Mouse (Mus musculus) embryonic facial prominence, embryonic 14.5 days (tissue): ENCODE data around the gene Pik3cd. TPM values are rescaled to one million over a fixed set of nuclear protein-coding genes. Genes with fewer than 3 reads are reported as not detected.
A peak's percentile ranks its signal among the peaks of the same experiment; 100 is the strongest.

ENCODE experiments used
- ATAC-seq: fragments of 200-750 bp; cut with Nextera tagmentation; 2 replicates; pipeline ENCODE4 v1.8.0; 2017; ENCODE audit warnings: low read depth, moderate number of reproducible peaks, moderate TSS enrichment
- DNase-seq: peaks from one replicate; pipeline ENCODE4 v3.0.0-alpha.2; 2015; ENCODE audit warnings: low spot score
- H3K27ac ChIP-seq: fragments of 300-500 bp; sonication (generic); replicated peaks from 2 replicates; pipeline ENCODE4 v1.5.1; 2014; ENCODE audit warnings: low read depth, mild to moderate bottlenecking, low read length, moderate library complexity
- H3K27me3 ChIP-seq: fragments of 300-500 bp; sonication (generic); replicated peaks from 2 replicates; pipeline ENCODE4 v1.6.1; 2014; ENCODE audit warnings: low read length; ENCODE audit not compliant: control insufficient read depth, insufficient read depth
- H3K36me3 ChIP-seq: fragments of 300-500 bp; sonication (generic); 2 replicates; pipeline ENCODE4 v1.6.1; 2014; ENCODE audit warnings: low read length, mixed read lengths; ENCODE audit not compliant: control insufficient read depth, insufficient read depth
- H3K4me1 ChIP-seq: fragments of 300-500 bp; sonication (generic); 2 replicates; pipeline ENCODE4 v1.6.1; 2014; ENCODE audit warnings: antibody characterized with exemption, low read length; ENCODE audit not compliant: control insufficient read depth, insufficient read depth
- H3K4me2 ChIP-seq: fragments of 300-500 bp; sonication (generic); 2 replicates; pipeline ENCODE4 v1.6.1; 2014; ENCODE audit warnings: low read depth, mild to moderate bottlenecking, low read length, moderate library complexity, mixed read lengths
- H3K4me3 ChIP-seq: fragments of 300-500 bp; sonication (generic); 2 replicates; pipeline ENCODE4 v1.5.1; 2014; ENCODE audit warnings: low read depth, mild to moderate bottlenecking, low read length
- H3K9ac ChIP-seq: fragments of 300-500 bp; sonication (generic); 2 replicates; pipeline ENCODE4 v1.6.1; 2014; ENCODE audit warnings: low read depth, mild to moderate bottlenecking, low read length, moderate library complexity, mixed read lengths
- H3K9me3 ChIP-seq: fragments of 300-500 bp; sonication (generic); 2 replicates; pipeline ENCODE4 v1.6.1; 2016; ENCODE audit warnings: low read length; ENCODE audit not compliant: control insufficient read depth
- WGBS: fragments of 180-500 bp; shearing (Covaris S2); extraction: QIAGEN DNeasy Blood & Tissue Kit; methylation state at CpG from one replicate; pipeline ENCODE4 v1.1.7; 2014; 5-methylcytosine and 5-hydroxymethylcytosine counted together
- polyA plus RNA-seq: library from polyadenylated mRNA; unstranded; fragments of >200 nt; fragmentation: Nextera tagmentation; extraction: Ambion mirVana; gene quantifications from 2 replicates; pipeline ENCODE4 v1.2.1, GENCODE M21; 2014

The Pik3cd gene
- polyA plus RNA-seq, 1 experiment from 2014 or later, result 6.0 TPM

- DNase-seq, result no peak
- WGBS, result 73% methylated on average over 11 of the region's 11 CpGs
- Histone ChIP-seq H3K9ac (no peak overlapping the region), H3K4me2 (no peak overlapping the region), H3K9me3 (no peaks in the 10 kb centered on the region), H3K27ac (no peak overlapping the region), H3K36me3 (no peaks in the 10 kb centered on the region), H3K4me1 (no peaks in the 10 kb centered on the region), H3K27me3 (no peaks in the 10 kb centered on the region), H3K4me3 (no peak overlapping the region)
- ATAC-seq, result no peak
Observed at GRCm38 (mm10) chr4:149684841-149685623, 17.3 kb downstream of the Pik3cd start.

GRCm38 (mm10) chr4:149683875-149684274 lies 18.5 kb downstream of the Pik3cd start:
- Histone ChIP-seq H3K4me2 (no peak overlapping the region), H3K27ac (no peak overlapping the region), H3K27me3 (no peaks in the 10 kb centered on the region), H3K4me1 (no peaks in the 10 kb centered on the region), H3K4me3 (no peak overlapping the region), H3K36me3 (no peaks in the 10 kb centered on the region), H3K9ac (no peak overlapping the region), H3K9me3 (no peaks in the 10 kb centered on the region)
- DNase-seq, result peak; percentile 32
- 11% methylated on average over 7 of the region's 7 CpGs for WGBS
- ATAC-seq, result no peak

GRCm38 (mm10) chr4:149679056-149679770 lies 23.2 kb downstream of the Pik3cd start:
- WGBS, result 66% methylated on average over 11 of the region's 11 CpGs

GRCm38 (mm10) chr4:149678006-149678405 lies 24.4 kb downstream of the Pik3cd start:
- Histone ChIP-seq H3K27me3 (peaks cover 18% of the 10 kb centered on the region), H3K9ac (no peak overlapping the region), H3K36me3 (no peaks in the 10 kb centered on the region), H3K4me2 (no peak overlapping the region), H3K4me1 (no peaks in the 10 kb centered on the region), H3K9me3 (no peaks in the 10 kb centered on the region), H3K27ac (no peak overlapping the region), H3K4me3 (no peak overlapping the region)
- ATAC-seq (no peak), DNase-seq (no peak)
- WGBS, result 42% methylated on average over 1 of the region's 1 CpGs

More at GRCm38 (mm10) chr4:149679056-149679770, 23.2 kb downstream of the Pik3cd start:
- Histone ChIP-seq H3K9me3 (no peaks in the 10 kb centered on the region), H3K27me3 (peaks cover 15% of the 10 kb centered on the region), H3K4me3 (no peak overlapping the region), H3K9ac (no peak overlapping the region), H3K4me1 (no peaks in the 10 kb centered on the region), H3K36me3 (no peaks in the 10 kb centered on the region), H3K4me2 (no peak overlapping the region), H3K27ac (no peak overlapping the region)
- no peak for DNase-seq
- no peak for ATAC-seq

GRCm38 (mm10) chr4:149675378-149676261 lies 26.8 kb downstream of the Pik3cd start:
- Histone ChIP-seq H3K9me3 (no peaks in the 10 kb centered on the region), H3K9ac (peak overlapping the region; percentile 56), H3K36me3 (no peaks in the 10 kb centered on the region), H3K27me3 (peaks cover 18% of the 10 kb centered on the region), H3K4me1 (no peaks in the 10 kb centered on the region), H3K4me3 (peak overlapping the region; percentile 53), H3K4me2 (peak overlapping the region; percentile 95), H3K27ac (no peak overlapping the region)
- DNase-seq (peak; percentile 63), ATAC-seq (peak; percentile 93)
- WGBS, result under 1% methylated on average over 47 of the region's 60 CpGs

- no peaks in the 10 kb centered on the region for H3K9me3 ChIP-seq
- 13% methylated on average over 8 of the region's 8 CpGs for whole genome bisulfite sequencing
- H3K4me3 ChIP-seq, result peak overlapping the region; percentile 53
- H3K36me3 ChIP-seq, result no peaks in the 10 kb centered on the region
- DNase-seq (no peak), ATAC-seq (no peak)
- H3K27me3 ChIP-seq, result peaks cover 18% of the 10 kb centered on the region
- H3K9ac ChIP-seq, result peak overlapping the region; percentile 56
- no peaks in the 10 kb centered on the region for H3K4me1 ChIP-seq
- peak overlapping the region; percentile 95 for H3K4me2 ChIP-seq
- no peak overlapping the region for H3K27ac ChIP-seq
Observed at GRCm38 (mm10) chr4:149674814-149675377, 27.5 kb downstream of the Pik3cd start.

- H3K27me3 ChIP-seq, result peaks cover 18% of the 10 kb centered on the region
- ATAC-seq, result no peak
- no peak overlapping the region for H3K4me2 ChIP-seq
- H3K4me1 ChIP-seq, result no peaks in the 10 kb centered on the region
- H3K36me3 ChIP-seq, result no peaks in the 10 kb centered on the region
- no peak for DNase-seq
- WGBS, result 89% methylated on average over 5 of the region's 5 CpGs
- H3K27ac ChIP-seq, result no peak overlapping the region
- no peaks in the 10 kb centered on the region for H3K9me3 ChIP-seq
- H3K4me3 ChIP-seq, result no peak overlapping the region
- H3K9ac ChIP-seq, result no peak overlapping the region
Observed at GRCm38 (mm10) chr4:149672747-149673146, 29.6 kb downstream of the Pik3cd start.

- no peaks in the 10 kb centered on the region for H3K4me1 ChIP-seq
- H3K9me3 ChIP-seq, result no peaks in the 10 kb centered on the region
- peaks cover 18% of the 10 kb centered on the region for H3K27me3 ChIP-seq
- no peak overlapping the region for H3K4me3 ChIP-seq
- H3K9ac ChIP-seq, result no peak overlapping the region
- no peaks in the 10 kb centered on the region for H3K36me3 ChIP-seq
- H3K27ac ChIP-seq, result no peak overlapping the region
- 98% methylated on average over 6 of the region's 6 CpGs for WGBS
- DNase-seq, result no peak
- ATAC-seq, result no peak
- H3K4me2 ChIP-seq, result no peak overlapping the region
Observed at GRCm38 (mm10) chr4:149671175-149671574, 31.2 kb downstream of the Pik3cd start.
